16 mouse cellular contexts compared by ENCODE assay signal in genomic region chr7:129654923-129655322, GRCm38 (mm10).
DNase-seq lines count a peak whose midpoint lies in the region; ATAC-seq and TF ChIP-seq lines count a peak whose summit lies in the region.
"Had no signal": no experiment of that assay in that cellular context is flagged by ENCODE, and none has a peak within 500 bp of the region (broad histone marks: within the 10 kb centered on the region; RNA-seq: fewer than 3 reads in every experiment).

No protein-coding gene starts in this region.

- no peak for DNase-seq in kidney, adult 9 months
- DNase-seq in forebrain, embryonic 11.5 days (ENCODE audit: low spot score) = peak; percentile 67
- peak; percentile 42 for DNase-seq in forebrain, postnatal 0 days
- DNase-seq in yolk sac, embryonic 10.5 days (ENCODE audit: low spot score) = no peak
- DNase-seq in adrenal gland, postnatal 10 days = no peak
- DNase-seq: cerebellum, adult 2 months; heart, postnatal 4 days; left cerebral cortex, postnatal 4 days; lung, adult 18-20 months; thymus, postnatal 4 days had no signal

- H3K27me3 ChIP-seq in kidney, embryonic 16.5 days (ENCODE audit: insufficient read depth, low read length) = no peaks in the 10 kb centered on the region
- H3K27me3 ChIP-seq in midbrain, embryonic 16.5 days (ENCODE audit: control insufficient read depth, insufficient read depth, low read depth, low read length) = peaks cover 7% of the 10 kb centered on the region
- peaks cover 34% of the 10 kb centered on the region for H3K27me3 ChIP-seq in midbrain, embryonic 15.5 days (replicated peaks)
- peaks cover 12% of the 10 kb centered on the region; the same call in 1 of the 2 replicates for H3K27me3 ChIP-seq in forebrain, embryonic 11.5 days (ENCODE audit: control insufficient read depth, insufficient read depth, low read length)
- no peaks in the 10 kb centered on the region for H3K27me3 ChIP-seq in forebrain, postnatal 0 days (ENCODE audit: insufficient read depth, low read length)
- H3K27me3 ChIP-seq: stomach, embryonic 15.5 days had no signal

- peak overlapping the region; percentile 39 for H3K27ac ChIP-seq in kidney, embryonic 16.5 days (ENCODE audit: low read length)
- no peak overlapping the region for H3K27ac ChIP-seq in midbrain, embryonic 16.5 days (ENCODE audit: low read length)
- no peak overlapping the region for H3K27ac ChIP-seq in midbrain, embryonic 15.5 days
- no peak overlapping the region for H3K27ac ChIP-seq in forebrain, embryonic 11.5 days (ENCODE audit: low read depth, low read length)
- no peak overlapping the region for H3K27ac ChIP-seq in forebrain, postnatal 0 days (ENCODE audit: low read depth, low read length)
- H3K27ac ChIP-seq: kidney, postnatal 0 days had no signal

- TF ChIP-seq CTCF in forebrain, postnatal 0 days (IDR thresholded peaks at IDR 0.05; ENCODE audit: low read depth) = no peak

- 64% methylated on average over 12 of the region's 12 CpGs for WGBS in kidney, embryonic 16.5 days
- 21% methylated on average over 12 of the region's 12 CpGs for WGBS in midbrain, embryonic 16.5 days
- 26% methylated on average over 12 of the region's 12 CpGs for WGBS in midbrain, embryonic 15.5 days
- WGBS in forebrain, embryonic 11.5 days = 20% methylated on average over 12 of the region's 12 CpGs
- WGBS in forebrain, postnatal 0 days = 13% methylated on average over 12 of the region's 12 CpGs

- H3K36me3 ChIP-seq in kidney, embryonic 16.5 days (ENCODE audit: insufficient read depth, low read length) = no peaks in the 10 kb centered on the region
- H3K36me3 ChIP-seq in midbrain, embryonic 16.5 days (ENCODE audit: control insufficient read depth, insufficient read depth, low read length) = no peaks in the 10 kb centered on the region
- no peaks in the 10 kb centered on the region for H3K36me3 ChIP-seq in midbrain, embryonic 15.5 days (replicated peaks)
- H3K36me3 ChIP-seq in forebrain, embryonic 11.5 days (ENCODE audit: control insufficient read depth, insufficient read depth, low read length) = no peaks in the 10 kb centered on the region
- H3K36me3 ChIP-seq in forebrain, postnatal 0 days (ENCODE audit: insufficient read depth) = no peaks in the 10 kb centered on the region
- H3K36me3 ChIP-seq: stomach, embryonic 15.5 days had no signal

- H3K9me3 ChIP-seq in kidney, embryonic 16.5 days (ENCODE audit: low read length) = no peaks in the 10 kb centered on the region
- no peaks in the 10 kb centered on the region for H3K9me3 ChIP-seq in midbrain, embryonic 16.5 days (replicated peaks; ENCODE audit: control insufficient read depth, low read length, poor library complexity, severe bottlenecking)
- no peaks in the 10 kb centered on the region for H3K9me3 ChIP-seq in midbrain, embryonic 15.5 days
- no peaks in the 10 kb centered on the region for H3K9me3 ChIP-seq in forebrain, embryonic 11.5 days (ENCODE audit: control insufficient read depth, low read length)
- no peaks in the 10 kb centered on the region for H3K9me3 ChIP-seq in forebrain, postnatal 0 days (ENCODE audit: low read length)
- H3K9me3 ChIP-seq: stomach, embryonic 15.5 days had no signal

- no peak overlapping the region for H3K4me2 ChIP-seq in kidney, embryonic 16.5 days (replicated peaks; ENCODE audit: low read depth, low read length)
- no peak overlapping the region for H3K4me2 ChIP-seq in midbrain, embryonic 16.5 days (ENCODE audit: low read length)
- H3K4me2 ChIP-seq in midbrain, embryonic 15.5 days = no peak overlapping the region
- no peak overlapping the region for H3K4me2 ChIP-seq in forebrain, embryonic 11.5 days (ENCODE audit: low read depth, low read length, severe bottlenecking)
- H3K4me2 ChIP-seq in forebrain, postnatal 0 days (ENCODE audit: low read depth) = no peak overlapping the region
- H3K4me2 ChIP-seq: stomach, embryonic 15.5 days had no signal

- H3K9ac ChIP-seq in kidney, embryonic 16.5 days (replicated peaks; ENCODE audit: low read length) = peak overlapping the region; percentile 35; the same call in 1 of the 2 replicates
- 0 out of 2 replicates have a peak overlapping the region, but pooled peaks have one; percentile 20 for H3K9ac ChIP-seq in midbrain, embryonic 16.5 days (ENCODE audit: low read depth, low read length)
- H3K9ac ChIP-seq in midbrain, embryonic 15.5 days = no peak overlapping the region
- peak overlapping the region; percentile 8; the same call in 1 of the 2 replicates for H3K9ac ChIP-seq in forebrain, embryonic 11.5 days (ENCODE audit: low read length)
- H3K9ac ChIP-seq in forebrain, postnatal 0 days = no peak overlapping the region
- H3K9ac ChIP-seq: stomach, embryonic 15.5 days had no signal

- H3K4me3 ChIP-seq in kidney, embryonic 16.5 days (ENCODE audit: low read length) = no peak overlapping the region
- no peak overlapping the region for H3K4me3 ChIP-seq in midbrain, embryonic 16.5 days (ENCODE audit: low read depth, low read length)
- no peak overlapping the region for H3K4me3 ChIP-seq in midbrain, embryonic 15.5 days
- H3K4me3 ChIP-seq in forebrain, embryonic 11.5 days (ENCODE audit: low read depth, low read length) = no peak overlapping the region
- H3K4me3 ChIP-seq in forebrain, postnatal 0 days (ENCODE audit: low read depth, low read length) = no peak overlapping the region
- H3K4me3 ChIP-seq: stomach, embryonic 15.5 days had no signal

- ATAC-seq in kidney, embryonic 16.5 days (ENCODE audit: low FRiP score, low TSS enrichment) = no peak
- ATAC-seq in midbrain, embryonic 16.5 days = no peak
- ATAC-seq in midbrain, embryonic 15.5 days (replicated peaks) = no peak
- ATAC-seq in forebrain, embryonic 11.5 days (replicated peaks; ENCODE audit: low FRiP score) = peak; percentile 40; the same call in 1 of the 2 replicates
- ATAC-seq in forebrain, postnatal 0 days = no peak
- ATAC-seq: inflammation-experienced regulatory T-cells, adult 6 months had no signal

- peaks cover 17% of the 10 kb centered on the region for H3K4me1 ChIP-seq in kidney, embryonic 16.5 days (ENCODE audit: insufficient read depth, low read length)
- H3K4me1 ChIP-seq in midbrain, embryonic 16.5 days (ENCODE audit: control insufficient read depth, insufficient read depth, low read length) = peaks cover 14% of the 10 kb centered on the region
- H3K4me1 ChIP-seq in midbrain, embryonic 15.5 days = peaks cover 20% of the 10 kb centered on the region
- H3K4me1 ChIP-seq in forebrain, embryonic 11.5 days (replicated peaks; ENCODE audit: control insufficient read depth, insufficient read depth, low read length) = peaks cover 14% of the 10 kb centered on the region; the same call in 1 of the 2 replicates
- H3K4me1 ChIP-seq in forebrain, postnatal 0 days (ENCODE audit: insufficient read depth) = peaks cover 12% of the 10 kb centered on the region; the same call in 1 of the 2 replicates

Comparison
In these comparisons a context has a peak if more than half of its experiments do, and no peak if none do; other contexts are left out.
1. H3K9ac ChIP-seq: peak in kidney, embryonic 16.5 days (single experiment), midbrain, embryonic 16.5 days (single experiment) and forebrain, embryonic 11.5 days (single experiment); none in midbrain, embryonic 15.5 days (single experiment) and forebrain, postnatal 0 days (single experiment).
2. DNase-seq: peak in forebrain, embryonic 11.5 days (single experiment) and forebrain, postnatal 0 days (single experiment); none in kidney, adult 9 months (single experiment), yolk sac, embryonic 10.5 days (single experiment) and adrenal gland, postnatal 10 days (single experiment).